Mouse (Mus musculus) heart, embryonic 10.5 days (tissue): ENCODE measurements around the gene Tshz2. TPM values are rescaled to one million over a fixed set of nuclear protein-coding genes. Genes with fewer than 3 reads are reported as not detected.

Source experiments
- polyA plus RNA-seq: library from polyadenylated mRNA; unstranded; fragments of >200 nt; fragmentation: Nextera tagmentation; extraction: Ambion mirVana; gene quantifications from 2 replicates; pipeline ENCODE4 v1.2.1, GENCODE M21; 2016

The Tshz2 gene
- polyA plus RNA-seq, 1 experiment from 2014 or later: 5.7 TPM

Other genes starting within 250 kb of the Tshz2 start
- not detected in 2 replicates for gene Gm11011, start 45.3 kb upstream of the Tshz2 start, polyA plus RNA-seq